Mouse (Mus musculus) retina, embryonic 14.5 days (tissue): ENCODE measurements at regions not wholly inside any gene's neighbourhood (a gene's known extent, or its start where the extent isn't known, plus 50 kb on each side); places are given as distances from the start of the nearest gene placed in this dataset.

Source experiments
- DNase-seq: peaks from one replicate; pipeline ENCODE4 v3.0.0-alpha.2; 2015; ENCODE audit warnings: low spot score

DNA sequence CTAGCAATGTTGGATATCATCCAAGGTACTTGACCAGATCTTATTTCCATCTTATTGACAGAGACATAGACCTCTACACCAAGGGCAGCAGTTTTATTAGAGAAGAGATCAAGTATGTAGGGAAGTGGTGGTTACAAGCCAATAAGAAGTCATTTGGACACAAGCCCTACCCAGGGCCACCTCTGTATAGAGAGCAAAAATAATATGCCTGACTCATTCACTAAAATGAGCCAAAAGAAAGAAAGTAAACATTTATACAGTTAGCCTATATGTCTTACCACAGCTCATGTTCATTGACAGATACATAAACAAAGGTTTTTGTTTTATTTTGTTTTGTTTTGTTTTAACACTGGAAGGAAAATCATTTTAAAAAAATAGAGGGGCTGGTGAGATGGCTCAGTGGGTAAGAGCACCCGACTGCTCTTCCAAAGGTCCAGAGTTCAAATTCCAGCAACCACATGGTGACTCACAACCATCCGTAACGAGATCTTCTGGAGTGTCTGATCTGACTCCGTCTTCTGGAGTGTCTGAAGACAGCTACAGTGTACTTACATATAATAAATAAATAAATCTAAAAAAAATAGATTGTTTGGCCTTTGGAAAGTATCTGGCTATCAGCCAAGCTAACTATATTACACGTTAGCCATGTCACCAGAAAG is 76.9 kb downstream of the Rlim start:
- DNase-seq: no peak

DNA sequence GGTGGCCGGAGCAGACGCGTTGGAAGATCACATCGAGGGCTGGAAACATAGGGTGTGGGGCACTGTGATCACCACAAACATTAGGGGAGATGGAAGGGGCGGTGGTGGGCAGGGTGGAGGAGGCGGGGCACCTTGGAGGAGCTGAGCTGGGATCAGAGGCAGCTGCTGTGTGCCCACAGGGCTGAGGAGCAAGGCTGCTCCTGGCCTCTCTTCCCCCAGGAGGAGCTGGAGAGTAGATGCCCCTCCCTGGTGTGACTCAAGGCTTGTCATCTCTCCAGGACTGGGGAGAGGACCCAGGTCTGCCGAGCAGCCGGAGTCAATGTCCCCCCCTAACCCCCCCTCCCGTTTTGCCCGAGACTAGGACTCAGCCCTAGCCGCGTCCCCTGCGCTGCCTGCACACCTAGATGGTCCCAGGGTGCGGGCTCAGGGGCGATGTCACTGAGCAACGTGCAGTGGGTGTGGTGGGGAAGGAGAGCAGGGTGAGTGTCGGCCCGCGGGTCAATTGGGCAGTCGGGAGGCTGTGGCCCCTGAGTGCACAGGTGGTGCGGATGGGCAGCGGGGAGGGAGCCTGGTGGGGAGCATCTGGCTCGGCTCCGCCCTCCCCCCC is 57.6 kb upstream of the Slc16a2 start:
- peak; percentile 9 for DNase-seq
